In genomic region chr5:111139622-111140021, GRCm38 (mm10) we compare ENCODE assay signal across 9 mouse cellular contexts.
DNase-seq lines count a peak whose midpoint lies in the region; ATAC-seq and TF ChIP-seq lines count a peak whose summit lies in the region.
"Had no signal": no experiment of that assay in that cellular context is flagged by ENCODE, and none has a peak within 500 bp of the region (broad histone marks: within the 10 kb centered on the region; RNA-seq: fewer than 3 reads in every experiment).

No protein-coding gene starts in this region.

- no peak for TF ChIP-seq POLR2A in kidney, adult 2 months (IDR thresholded peaks at IDR 0.05; ENCODE audit: low read depth, low read length)

- H3K4me1 ChIP-seq in embryonic facial prominence, embryonic 12.5 days: peaks cover 56% of the 10 kb centered on the region
- peaks cover 6% of the 10 kb centered on the region; the same call in 1 of the 2 replicates for H3K4me1 ChIP-seq in kidney, adult 2 months (ENCODE audit: control insufficient read depth, insufficient read depth, low read length)
- peaks cover 21% of the 10 kb centered on the region for H3K4me1 ChIP-seq in lung, embryonic 16.5 days (replicated peaks; ENCODE audit: control insufficient read depth, insufficient read depth, low read length)

- no peak overlapping the region for H3K4me2 ChIP-seq in embryonic facial prominence, embryonic 12.5 days (replicated peaks)
- peak overlapping the region; percentile 18; the same call in 1 of the 2 replicates for H3K4me2 ChIP-seq in lung, embryonic 16.5 days (ENCODE audit: low read depth, low read length)
- H3K4me2 ChIP-seq: neural tube, embryonic 12.5 days had no signal

- H3K36me3 ChIP-seq in embryonic facial prominence, embryonic 12.5 days: no peaks in the 10 kb centered on the region
- H3K36me3 ChIP-seq in kidney, adult 2 months (ENCODE audit: control insufficient read depth, insufficient read depth, low read length): no peaks in the 10 kb centered on the region
- H3K36me3 ChIP-seq in lung, embryonic 16.5 days (ENCODE audit: control insufficient read depth, insufficient read depth, low read length): no peaks in the 10 kb centered on the region
- H3K36me3 ChIP-seq: neural tube, embryonic 12.5 days had no signal

- ATAC-seq in embryonic facial prominence, embryonic 12.5 days (ENCODE audit: insufficient number of reproducible peaks, insufficient read depth, low FRiP score, low TSS enrichment): no peak
- ATAC-seq in granulocyte monocyte progenitor cell, adult 5-6 weeks (replicated peaks; ENCODE audit: poor library complexity, severe bottlenecking): peak; percentile 35
- ATAC-seq in lung, embryonic 16.5 days (ENCODE audit: low read depth): peak; percentile 75

- no peak overlapping the region for H3K9ac ChIP-seq in embryonic facial prominence, embryonic 12.5 days
- no peak overlapping the region for H3K9ac ChIP-seq in lung, embryonic 16.5 days (ENCODE audit: low read length)
- H3K9ac ChIP-seq: neural tube, embryonic 12.5 days had no signal

- WGBS in embryonic facial prominence, embryonic 12.5 days: 35% methylated on average over 14 of the region's 14 CpGs
- 36% methylated on average over 14 of the region's 14 CpGs for WGBS in kidney, adult 2 months
- WGBS in lung, embryonic 16.5 days: 39% methylated on average over 14 of the region's 14 CpGs

- no peak for TF ChIP-seq CTCF in kidney, adult 2 months (conservative IDR thresholded peaks at IDR 0.05; ENCODE audit: insufficient read depth, insufficient read length, low read depth, low read length)

- H3K27me3 ChIP-seq in embryonic facial prominence, embryonic 12.5 days: no peaks in the 10 kb centered on the region
- no peaks in the 10 kb centered on the region for H3K27me3 ChIP-seq in kidney, adult 2 months (replicated peaks; ENCODE audit: control insufficient read depth, insufficient read depth, low read length)
- no peaks in the 10 kb centered on the region for H3K27me3 ChIP-seq in lung, embryonic 16.5 days (ENCODE audit: control insufficient read depth, insufficient read depth, low read depth, low read length)
- H3K27me3 ChIP-seq: neural tube, embryonic 12.5 days had no signal

- peak overlapping the region; percentile 66 for H3K27ac ChIP-seq in embryonic facial prominence, embryonic 12.5 days
- H3K27ac ChIP-seq in kidney, adult 2 months (ENCODE audit: insufficient read depth, low read depth, low read length): peak overlapping the region; percentile 88
- peak overlapping the region; percentile 74 for H3K27ac ChIP-seq in lung, embryonic 16.5 days (ENCODE audit: low read length)
- H3K27ac ChIP-seq: neural tube, embryonic 12.5 days had no signal

- DNase-seq in kidney, adult 2 months: peak; percentile 70
- no peak for DNase-seq in urinary bladder, adult 2 months (ENCODE audit: low spot score)
- DNase-seq in adipocyte (ENCODE audit: low spot score): no peak
- DNase-seq in layer of hippocampus, adult 9-10 months (ENCODE audit: low spot score): no peak
- DNase-seq: gastrocnemius, postnatal 10 days had no signal

- H3K4me3 ChIP-seq in embryonic facial prominence, embryonic 12.5 days: no peak overlapping the region
- no peak overlapping the region for H3K4me3 ChIP-seq in kidney, adult 2 months (ENCODE audit: insufficient read depth, low read depth, low read length)
- no peak overlapping the region for H3K4me3 ChIP-seq in lung, embryonic 16.5 days (ENCODE audit: low read length)
- H3K4me3 ChIP-seq: neural tube, embryonic 12.5 days had no signal

- no peaks in the 10 kb centered on the region for H3K9me3 ChIP-seq in embryonic facial prominence, embryonic 12.5 days
- no peaks in the 10 kb centered on the region for H3K9me3 ChIP-seq in lung, embryonic 16.5 days (ENCODE audit: control insufficient read depth, low read length)
- H3K9me3 ChIP-seq: neural tube, embryonic 12.5 days had no signal
